Mouse (Mus musculus): ENCODE results near the gene Chst15.

GRCm38 (mm10) chr7:132247091-132247490 lies 69.9 kb downstream of the Chst15 start:
- TF ChIP-seq POLR2A (IDR thresholded peaks at IDR 0.05; ENCODE audit: low read depth, low read length) = no peak
- no peak for TF ChIP-seq CTCF (conservative IDR thresholded peaks at IDR 0.05; ENCODE audit: insufficient read depth, insufficient read length, low read depth, low read length)

Data from kidney, adult 2 months (tissue).